Mouse (Mus musculus): Measurements from ENCODE around the gene Casc1.

The Casc1 gene

DNA sequence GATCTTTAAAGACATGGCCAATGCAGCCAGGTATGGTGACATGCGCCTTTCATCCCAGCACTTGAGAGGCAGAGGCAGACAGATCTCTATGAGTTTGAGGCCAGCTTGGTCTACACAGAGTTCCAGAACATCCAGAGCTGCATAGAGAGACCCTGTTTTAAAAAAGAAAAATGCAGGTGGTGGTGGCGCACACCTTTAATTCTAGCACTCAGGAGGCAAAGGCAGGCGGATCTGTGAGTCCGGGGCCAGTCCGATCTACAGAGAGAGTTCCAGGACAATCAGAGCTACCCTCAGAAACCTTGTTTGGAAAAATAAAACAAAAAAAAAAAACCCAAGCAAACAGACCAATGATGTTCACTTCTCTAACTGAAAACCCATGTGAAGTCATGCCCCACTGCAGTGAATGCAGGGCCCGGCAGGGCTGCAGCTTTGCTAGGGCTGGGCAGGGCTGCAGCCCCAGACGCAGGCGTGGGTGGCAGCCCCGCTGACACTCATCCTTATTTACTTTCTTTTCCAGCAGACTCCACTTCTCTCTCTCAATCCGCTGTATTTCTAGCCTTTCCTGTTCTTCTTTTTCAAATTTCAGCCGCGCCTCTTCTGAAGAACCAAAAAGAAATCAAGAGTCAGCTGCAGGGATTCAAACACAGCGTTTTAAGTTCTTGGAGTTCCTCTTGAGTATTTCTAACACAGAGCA, 8.2 kb downstream of the Casc1 start:
- DNase-seq: no peak

DNA sequence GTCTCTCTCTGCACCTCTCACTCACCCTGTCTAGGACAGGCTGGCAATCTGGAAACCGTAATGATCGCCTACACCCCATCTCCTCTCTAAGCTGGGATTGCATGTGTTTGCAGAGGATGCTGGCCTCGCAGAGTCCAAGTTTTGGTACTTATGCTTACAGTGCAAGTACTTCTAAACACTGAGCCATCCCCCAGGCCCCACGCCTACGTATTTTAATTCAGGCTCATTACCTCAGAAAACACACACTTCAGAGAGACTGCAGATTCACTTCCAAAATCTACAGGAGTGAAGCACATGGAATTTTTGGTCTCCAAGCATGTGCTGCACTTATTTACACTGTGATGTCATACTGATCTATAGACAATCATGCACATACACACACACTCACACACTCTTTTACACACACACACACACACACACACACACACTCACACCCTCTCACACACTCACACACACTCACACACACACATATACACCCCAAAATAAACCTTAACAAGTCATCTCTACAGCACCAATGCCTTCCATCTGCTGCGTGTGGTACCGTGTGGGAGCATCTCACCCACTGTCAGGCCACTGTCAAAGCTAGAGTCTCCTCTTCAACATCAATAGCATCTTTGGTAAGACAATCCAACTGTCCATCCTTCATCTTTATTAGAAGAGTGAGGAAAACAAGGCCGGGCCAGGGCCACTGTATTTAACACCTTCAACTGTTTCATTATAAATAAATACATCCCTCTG, 12.7 kb downstream of the Casc1 start:
- no peak for DNase-seq

DNA sequence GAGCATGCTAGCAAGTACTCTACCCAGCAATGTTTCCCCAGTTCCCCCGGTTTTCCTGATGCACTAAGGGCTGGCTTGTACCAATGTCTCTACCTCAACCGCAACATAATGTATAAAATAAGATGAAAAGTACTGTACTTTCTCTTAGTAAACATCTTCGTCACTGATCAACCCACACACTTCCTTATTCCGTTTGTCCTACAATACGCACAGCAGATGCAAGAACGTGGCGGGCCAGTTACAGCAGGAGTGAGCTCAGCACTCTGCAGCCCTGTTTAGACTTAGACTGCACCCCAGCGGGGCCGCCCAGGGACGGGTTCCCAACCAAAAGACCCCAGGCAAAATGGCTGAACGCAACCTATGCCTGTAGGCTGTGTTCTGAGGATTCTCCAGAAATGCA, 17.4 kb downstream of the Casc1 start:
- DNase-seq: peak; percentile 36 to 46

- no peak for DNase-seq
Measured at GRCm38 (mm10) chr6:145193038-145193437, 17.8 kb downstream of the Casc1 start.

DNA sequence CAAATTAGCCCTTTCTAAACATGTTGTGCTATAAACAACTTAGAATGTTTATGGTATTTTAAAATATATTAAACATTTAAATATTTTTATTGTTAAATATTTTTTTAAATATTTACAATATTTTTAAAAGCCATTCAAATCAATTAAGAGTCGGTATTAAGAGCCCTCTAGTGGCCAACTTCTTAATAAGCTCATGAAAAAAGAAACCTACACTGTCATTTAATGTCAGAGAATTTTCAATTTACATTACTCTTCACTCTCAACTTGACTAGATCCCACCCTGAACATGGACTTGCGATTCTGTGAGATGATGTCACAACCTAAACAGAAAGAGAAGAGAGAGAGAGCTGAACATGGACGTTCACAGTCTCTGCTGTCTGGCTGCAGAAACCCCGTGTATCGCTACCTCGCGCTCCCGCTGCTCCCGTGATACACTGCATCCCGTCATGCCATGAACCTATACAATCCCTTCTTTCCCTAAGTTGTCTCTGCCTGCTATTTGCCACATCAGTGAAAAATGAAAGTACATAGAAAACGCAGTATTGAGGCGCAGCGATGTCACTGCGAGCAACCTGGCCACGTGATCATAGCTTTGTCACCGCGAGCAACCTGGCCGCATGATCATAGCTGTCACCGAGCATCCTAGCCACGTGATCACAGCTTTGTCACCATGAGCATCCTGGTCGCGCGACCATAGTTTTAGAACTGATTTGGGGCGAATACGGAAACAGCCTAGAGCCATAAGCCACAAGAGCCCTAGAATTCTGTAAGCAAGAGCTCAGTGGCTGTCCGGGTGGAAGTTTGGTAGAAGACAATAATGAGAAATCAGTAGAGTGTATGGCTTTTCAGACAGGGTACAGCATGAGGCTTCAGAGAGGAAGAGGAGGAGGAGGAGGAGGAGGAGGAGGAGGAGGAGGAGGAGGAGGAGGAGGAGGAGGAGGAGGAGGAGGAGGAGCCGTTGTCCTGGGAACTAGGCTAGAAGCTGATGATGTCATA, 23.4 kb downstream of the Casc1 start:
- DNase-seq: peak in 1 of 2 experiments; percentile 49

DNA sequence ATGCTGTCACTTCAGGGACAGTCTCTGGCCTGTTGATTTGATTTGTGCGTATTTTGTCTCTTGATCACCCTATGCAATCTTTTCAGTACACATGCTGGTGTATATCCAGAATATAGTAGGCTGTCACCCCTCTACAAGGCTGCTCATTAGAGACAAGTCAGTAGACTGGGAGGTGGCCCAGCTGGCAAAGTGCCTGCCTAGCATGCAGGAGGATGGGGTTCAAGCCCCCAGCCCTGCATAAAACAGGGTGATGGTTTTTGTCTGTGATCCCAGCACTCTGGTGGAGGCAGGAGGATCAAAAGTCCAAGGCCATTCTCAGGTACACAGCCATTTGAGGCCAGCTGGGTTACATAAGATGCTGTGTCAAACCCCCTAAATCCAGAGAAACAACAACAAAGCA, 24.7 kb downstream of the Casc1 start:
- DNase-seq: no peak

DNA sequence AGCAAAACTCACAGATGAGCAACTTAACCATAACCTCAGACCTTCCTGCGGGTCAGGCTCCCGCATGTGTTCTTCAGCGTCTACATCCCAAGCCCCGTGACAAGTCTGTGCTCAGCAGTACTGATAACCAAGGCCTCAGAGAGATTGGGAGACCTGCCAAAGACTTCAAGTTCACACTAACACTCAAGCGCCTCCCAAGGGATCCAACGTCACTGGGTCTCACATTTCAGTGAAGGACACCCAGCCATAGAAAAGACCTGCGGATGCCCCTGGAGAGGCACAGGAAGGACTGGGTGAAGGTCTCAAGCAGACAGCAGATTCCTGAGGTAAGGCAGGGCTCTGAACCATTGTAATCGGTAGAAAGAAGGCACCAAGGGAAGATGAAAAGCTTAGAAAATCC, 28.8 kb downstream of the Casc1 start:
- DNase-seq: no peak

GRCm38 (mm10) chr6:145179665-145180064, 31.1 kb downstream of the Casc1 start:
- DNase-seq: peak; percentile 51

GRCm38 (mm10) chr6:145176474-145176873, 34.3 kb downstream of the Casc1 start:
- DNase-seq: no peak

GRCm38 (mm10) chr6:145175571-145175981, 35.2 kb downstream of the Casc1 start:
- DNase-seq: no peak

GRCm38 (mm10) chr6:145173781-145174191, 37.0 kb downstream of the Casc1 start:
- no peak for DNase-seq

- DNase-seq: no peak
Measured at GRCm38 (mm10) chr6:145171892-145172606, 38.8 kb downstream of the Casc1 start.

GRCm38 (mm10) chr6:145160581-145160980, 50.2 kb downstream of the Casc1 start:
- DNase-seq: no peak

- DNase-seq: no peak
Measured at GRCm38 (mm10) chr6:145158619-145159018, 52.2 kb downstream of the Casc1 start.

- DNase-seq: no peak
Measured at GRCm38 (mm10) chr6:145149054-145149453, 61.8 kb downstream of the Casc1 start.

- DNase-seq: no peak
Measured at GRCm38 (mm10) chr6:145147716-145148115, 63.1 kb downstream of the Casc1 start.

GRCm38 (mm10) chr6:145145173-145145572, 65.6 kb downstream of the Casc1 start:
- no peak for DNase-seq

DNA sequence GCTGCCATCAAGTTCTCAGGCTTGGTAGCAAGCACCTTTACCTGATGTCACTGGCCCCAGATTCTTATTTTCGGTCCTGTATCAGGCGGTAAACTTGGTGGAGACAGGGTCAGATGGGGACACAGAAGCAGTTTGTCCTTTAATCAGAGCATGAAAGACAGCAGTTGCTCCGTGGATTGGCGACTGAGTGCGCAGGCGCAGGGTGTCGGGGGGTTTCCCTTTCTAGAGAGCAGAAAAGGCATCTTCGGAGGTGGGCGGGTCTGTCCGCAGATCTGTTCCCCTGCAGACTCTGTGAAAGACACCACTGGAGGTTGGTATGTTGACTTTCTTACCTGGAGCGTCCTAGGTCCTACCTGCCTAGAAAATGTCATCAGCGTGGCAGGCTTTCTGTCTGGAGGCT, 69.0 kb downstream of the Casc1 start:
- DNase-seq: no peak

DNA sequence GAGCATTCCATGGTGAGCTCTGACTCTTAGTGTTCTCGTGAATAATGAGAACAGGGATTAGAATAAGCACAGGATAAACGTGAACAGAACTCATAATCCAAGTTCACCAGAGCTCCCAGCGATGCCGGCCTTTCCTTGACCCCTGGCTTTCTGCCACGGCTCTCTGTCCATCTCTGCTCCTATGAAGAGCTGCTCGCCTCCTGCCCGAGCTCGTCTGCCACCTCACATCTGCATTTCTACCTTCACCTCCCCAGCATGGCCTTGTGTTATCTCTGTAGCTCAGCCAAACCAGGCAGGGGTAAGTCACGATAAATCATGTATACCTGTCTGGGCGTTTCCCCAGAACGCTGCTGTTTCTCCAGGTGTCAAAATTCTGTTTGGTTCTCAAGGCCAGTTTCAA, 70.1 kb downstream of the Casc1 start:
- no peak for DNase-seq

DNA sequence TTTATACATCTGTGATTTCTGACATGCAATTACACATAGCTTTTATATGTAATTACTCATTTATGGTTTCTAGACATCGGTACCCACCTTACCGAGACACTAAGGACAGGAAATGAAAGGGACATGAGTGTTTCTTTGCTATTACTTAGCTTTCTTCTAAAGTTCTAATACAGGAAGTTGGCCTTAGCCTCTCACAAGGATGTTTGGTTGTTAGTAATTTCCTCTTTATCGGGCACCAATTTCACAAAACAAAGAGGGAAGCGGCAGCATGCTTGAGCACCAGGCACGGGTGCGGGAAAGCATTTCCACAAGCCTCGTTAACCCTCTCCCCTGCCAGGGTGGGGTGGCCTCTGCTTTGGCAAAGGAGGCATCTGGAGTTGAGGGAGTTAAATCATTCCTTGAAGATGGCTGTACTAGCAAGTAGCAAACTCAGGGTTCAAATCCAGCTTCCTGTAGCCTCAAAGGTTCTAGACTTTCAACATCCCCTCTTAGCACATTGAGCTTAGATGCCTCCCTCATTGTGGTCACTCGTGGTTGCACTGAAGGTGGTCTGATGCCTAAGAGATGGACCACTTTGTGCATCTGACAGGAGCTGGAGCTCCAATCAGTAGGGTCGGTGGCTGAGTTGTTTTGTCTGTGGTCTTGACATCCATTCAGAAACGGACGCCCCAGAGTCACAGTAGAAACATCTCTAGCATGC, 70.9 kb downstream of the Casc1 start:
- no peak for DNase-seq

- no peak for DNase-seq
Measured at GRCm38 (mm10) chr6:145139236-145139635, 71.6 kb downstream of the Casc1 start.

GRCm38 (mm10) chr6:145136831-145137230, 74.0 kb downstream of the Casc1 start:
- no peak for DNase-seq

Data from thymus, adult 18-20 months (tissue).